Comparison of ENCODE assay signal across 16 mouse cellular contexts in the genomic region with DNA sequence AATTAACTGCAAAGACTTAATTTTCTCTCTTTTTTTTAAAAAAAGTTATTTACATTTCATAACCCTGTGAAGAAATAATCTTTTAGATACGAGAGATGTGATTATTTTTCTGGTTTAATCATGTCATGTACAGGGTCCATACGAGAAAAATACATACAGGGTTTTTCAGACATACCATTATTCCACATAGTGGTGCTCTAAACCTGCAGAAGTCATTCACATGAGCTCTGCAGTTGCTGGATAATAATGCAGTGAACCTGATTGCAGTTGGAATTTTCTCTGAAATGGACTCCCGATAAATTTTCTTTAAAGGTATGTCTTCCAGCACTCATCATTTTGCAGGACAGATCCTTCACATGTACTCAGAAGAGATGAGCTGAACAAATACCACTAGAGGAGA.
"Had no signal": no experiment of that assay in that cellular context is flagged by ENCODE, and none has a peak within 500 bp of the region (broad histone marks: within the 10 kb centered on the region; RNA-seq: fewer than 3 reads in every experiment).

No protein-coding gene starts in this region.

- H3K4me1 ChIP-seq: limb, embryonic 12.5 days; liver, embryonic 13.5 days; lung, embryonic 15.5 days; megakaryocyte, embryonic 14.5 days; neural tube, embryonic 15.5 days had no signal

- H3K4me3 ChIP-seq: limb, embryonic 12.5 days; liver, embryonic 13.5 days; lung, embryonic 15.5 days; megakaryocyte, embryonic 14.5 days; myocyte; neural tube, embryonic 15.5 days had no signal

- H3K27me3 ChIP-seq: limb, embryonic 12.5 days; liver, embryonic 13.5 days; lung, embryonic 15.5 days; megakaryocyte, embryonic 14.5 days; neural tube, embryonic 15.5 days had no signal

- H3K4me2 ChIP-seq: limb, embryonic 12.5 days; liver, embryonic 13.5 days; lung, embryonic 15.5 days; neural tube, embryonic 15.5 days had no signal

- H3K36me3 ChIP-seq: limb, embryonic 12.5 days; liver, embryonic 13.5 days; lung, embryonic 15.5 days; neural tube, embryonic 15.5 days had no signal

- DNase-seq: kidney, adult 18-20 months; kidney, postnatal 14 days; layer of hippocampus, adult 9-11 months; liver; liver, embryonic 13.5 days; liver, postnatal 0 days; lung, postnatal 14 days; right cerebral cortex, adult 18-20 months; right cerebral cortex, postnatal 25 days; thymus, postnatal 4 days had no signal

- ATAC-seq: liver, postnatal 0 days had no signal

- H3K9ac ChIP-seq: limb, embryonic 12.5 days; liver, embryonic 13.5 days; liver, postnatal 0 days; lung, embryonic 15.5 days; neural tube, embryonic 15.5 days had no signal

- H3K9me3 ChIP-seq: limb, embryonic 12.5 days; liver, embryonic 13.5 days; lung, embryonic 15.5 days; megakaryocyte, embryonic 14.5 days; neural tube, embryonic 15.5 days had no signal

- H3K27ac ChIP-seq: limb, embryonic 12.5 days; liver, embryonic 13.5 days; lung, embryonic 15.5 days; macrophage; neural tube, embryonic 15.5 days had no signal
